Mouse (Mus musculus) limb, embryonic 14.5 days (tissue): ENCODE results near the gene Stum. TPM values are rescaled to one million over a fixed set of nuclear protein-coding genes. Genes with fewer than 3 reads are reported as not detected.

Source experiments
- ATAC-seq: fragments of 200-750 bp; cut with Nextera tagmentation; 2 replicates; pipeline ENCODE4 v1.8.0; 2017; ENCODE audit warnings: low read depth, moderate number of reproducible peaks, moderate TSS enrichment; ENCODE audit not compliant: low FRiP score
- DNase-seq: peaks from one replicate; pipeline ENCODE4 v3.0.0-alpha.2; 2015; ENCODE audit warnings: low spot score
- H3K27ac ChIP-seq: fragments of 300-500 bp; sonication (generic); replicated peaks from 2 replicates; pipeline ENCODE4 v1.5.1; 2014; ENCODE audit warnings: low read depth, mild to moderate bottlenecking, low read length, moderate library complexity, mixed read lengths
- H3K27me3 ChIP-seq: fragments of 300-500 bp; sonication (generic); 2 replicates; pipeline ENCODE4 v1.6.1; 2014; ENCODE audit warnings: low read length, mixed read lengths; ENCODE audit not compliant: control insufficient read depth, insufficient read depth
- H3K36me3 ChIP-seq: fragments of 300-500 bp; sonication (generic); 2 replicates; pipeline ENCODE4 v1.6.1; 2014; ENCODE audit warnings: mild to moderate bottlenecking, low read length, moderate library complexity, mixed read lengths; ENCODE audit not compliant: control insufficient read depth, insufficient read depth
- H3K4me1 ChIP-seq: fragments of 300-500 bp; sonication (generic); 2 replicates; pipeline ENCODE4 v1.6.1; 2014; ENCODE audit warnings: antibody characterized with exemption, low read length, mixed read lengths; ENCODE audit not compliant: control insufficient read depth, insufficient read depth
- H3K4me2 ChIP-seq: fragments of 300-500 bp; sonication (generic); replicated peaks from 2 replicates; pipeline ENCODE4 v1.6.1; 2014; ENCODE audit warnings: low read depth, mild to moderate bottlenecking, low read length, moderate library complexity; ENCODE audit not compliant: severe bottlenecking
- H3K4me3 ChIP-seq: fragments of 300-500 bp; sonication (generic); replicated peaks from 2 replicates; pipeline ENCODE4 v1.5.1; 2014; ENCODE audit warnings: low read length
- H3K9ac ChIP-seq: fragments of 300-500 bp; sonication (generic); 2 replicates; pipeline ENCODE4 v1.6.1; 2014; ENCODE audit warnings: mild to moderate bottlenecking, low read depth, low read length, moderate library complexity; ENCODE audit not compliant: severe bottlenecking
- H3K9me3 ChIP-seq: fragments of 300-500 bp; sonication (generic); 2 replicates; pipeline ENCODE4 v1.6.1; 2016; ENCODE audit warnings: low read length; ENCODE audit not compliant: control insufficient read depth
- POLR2A ChIP-seq: fragments of 200-500 bp; IDR thresholded peaks from 2 replicates; pipeline ENCODE4 v1.8.0; 2012; ENCODE audit warnings: inconsistent platforms, mild to moderate bottlenecking, moderate library complexity, borderline replicate concordance; ENCODE audit not compliant: insufficient read depth, insufficient read length; ENCODE audit errors: extremely low read depth
- WGBS: fragments of 180-500 bp; shearing (Covaris S2); extraction: QIAGEN DNeasy Blood & Tissue Kit; methylation state at CpG from one replicate; pipeline ENCODE4 v1.1.7; 2014; 5-methylcytosine and 5-hydroxymethylcytosine counted together
- polyA plus RNA-seq, 2 experiments: library from polyadenylated mRNA; depleted of rRNA in 1 of 2; stranded (reverse) in 1 of 2; unstranded in 1 of 2; fragments of >200 nt; fragmentation: Nextera tagmentation in 1 of 2; extraction: Ambion mirVana in 1 of 2; gene quantifications; 2 replicates each; pipeline versions ENCODE4 v1.2.1 to v1.2.3; 2012 to 2014

The Stum gene
- polyA plus RNA-seq, 2 experiments = 5.8 to 6.3 TPM

DNA sequence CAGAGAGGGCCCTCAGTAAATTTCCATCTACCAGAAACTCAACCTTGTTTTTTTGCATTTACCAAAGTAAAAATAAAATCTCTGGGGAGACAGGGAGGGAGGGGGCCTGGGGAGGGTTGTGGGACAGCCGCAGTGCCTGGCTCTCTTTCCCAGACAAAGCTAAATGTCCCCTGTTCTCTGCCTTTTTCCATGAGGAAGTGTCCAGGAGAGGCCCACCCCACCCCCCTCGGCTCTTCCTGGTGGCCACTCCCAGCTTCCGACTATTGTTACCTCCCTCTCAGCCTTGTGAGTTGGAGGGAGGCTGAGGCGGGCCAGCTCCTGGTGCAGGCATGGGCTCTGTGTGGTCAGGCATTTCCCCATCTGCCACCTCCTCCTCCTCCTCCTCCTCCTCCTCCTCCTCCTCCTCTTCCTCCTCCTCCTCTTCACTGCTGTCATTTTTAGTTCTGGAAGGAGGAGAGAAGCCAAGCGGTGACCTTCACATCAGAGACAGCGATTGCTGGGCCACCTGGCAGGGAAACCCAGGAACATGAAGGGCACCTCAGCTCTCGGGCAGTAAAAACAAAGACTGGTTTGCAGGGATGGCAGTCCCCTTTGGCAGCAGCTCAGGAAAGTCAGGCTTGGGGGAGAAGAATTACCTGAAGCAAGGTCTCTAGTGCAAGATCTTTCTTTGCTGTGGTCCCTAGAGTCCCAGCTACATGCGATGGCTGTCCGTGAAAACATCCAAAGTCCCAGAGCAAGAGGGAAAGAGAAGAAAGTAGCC lies 77.5 kb downstream of the Stum start:
- DNase-seq (no peak), ATAC-seq (no peak)
- TF ChIP-seq POLR2A = no peak
- Histone ChIP-seq H3K4me3 (no peak overlapping the region), H3K36me3 (no peaks in the 10 kb centered on the region), H3K9me3 (no peaks in the 10 kb centered on the region), H3K27ac (0 out of 2 replicates have a peak overlapping the region, but pooled peaks have one; percentile 30), H3K4me2 (no peak overlapping the region), H3K9ac (no peak overlapping the region), H3K4me1 (peaks cover 68% of the 10 kb centered on the region), H3K27me3 (no peaks in the 10 kb centered on the region)
- WGBS = 77% methylated on average over 9 of the region's 9 CpGs

DNA sequence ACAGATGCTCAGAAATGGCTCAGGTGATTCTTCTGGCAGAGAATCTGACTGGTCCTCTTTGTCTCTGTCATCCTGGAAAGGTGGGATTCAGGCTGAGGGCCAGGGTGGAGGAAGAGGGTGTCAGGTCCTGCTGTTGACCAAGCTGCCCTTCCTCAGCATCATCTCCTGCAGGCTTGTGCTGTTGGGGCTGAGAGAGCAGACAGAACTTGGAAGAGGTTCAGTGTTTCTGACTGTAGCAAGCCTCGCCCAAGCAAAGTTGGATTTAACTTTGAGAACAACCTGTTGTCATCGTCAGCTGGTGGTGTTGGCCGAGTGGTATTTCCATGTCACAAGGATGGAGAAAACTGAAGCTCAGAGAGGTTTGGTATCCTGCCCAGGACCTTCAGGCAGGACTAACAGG lies 78.6 kb downstream of the Stum start:
- Histone ChIP-seq H3K36me3 (no peaks in the 10 kb centered on the region), H3K4me1 (peaks cover 68% of the 10 kb centered on the region), H3K9ac (peak overlapping the region; percentile 2; the same call in 1 of the 2 replicates), H3K27ac (peak overlapping the region; percentile 90), H3K4me3 (no peak overlapping the region), H3K4me2 (no peak overlapping the region), H3K27me3 (no peaks in the 10 kb centered on the region), H3K9me3 (no peaks in the 10 kb centered on the region)
- 93% methylated on average over 3 of the region's 3 CpGs for WGBS
- ATAC-seq = no peak
- TF ChIP-seq POLR2A = no peak
- DNase-seq = no peak

GRCm38 (mm10) chr1:180403694-180404606 lies 79.4 kb downstream of the Stum start:
- H3K9me3 ChIP-seq = no peaks in the 10 kb centered on the region
- H3K27me3 ChIP-seq = no peaks in the 10 kb centered on the region
- H3K4me1 ChIP-seq = peaks cover 65% of the 10 kb centered on the region
- 49% methylated on average over 32 of the region's 32 CpGs for WGBS
- H3K36me3 ChIP-seq = no peaks in the 10 kb centered on the region
- ATAC-seq = peak; percentile 58
- peak; percentile 67 for DNase-seq
- TF ChIP-seq POLR2A = no peak
- no peak overlapping the region for H3K4me3 ChIP-seq
- peak overlapping the region; percentile 2; the same call in 1 of the 2 replicates for H3K9ac ChIP-seq
- H3K27ac ChIP-seq = peak overlapping the region; percentile 90
- peak overlapping the region; percentile 28; the same call in 1 of the 2 replicates for H3K4me2 ChIP-seq

DNA sequence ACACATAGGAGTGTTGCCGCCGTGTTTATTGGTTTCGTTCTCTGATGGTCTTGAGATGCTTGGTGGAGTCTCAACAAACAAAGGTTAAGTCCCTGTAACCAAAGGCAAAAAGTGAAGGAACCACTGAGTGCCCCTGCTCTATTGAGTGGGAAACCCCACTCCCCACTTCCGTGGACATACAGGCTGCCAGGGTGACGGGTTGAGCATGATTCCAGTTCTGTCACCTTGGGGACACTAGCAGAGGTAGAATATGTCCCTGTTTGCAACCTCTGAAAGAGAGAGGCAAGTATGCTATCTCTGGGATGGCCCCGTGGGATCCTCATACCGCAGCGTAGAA lies 80.0 kb downstream of the Stum start:
- H3K9me3 ChIP-seq = no peaks in the 10 kb centered on the region
- H3K4me1 ChIP-seq = peaks cover 60% of the 10 kb centered on the region
- H3K36me3 ChIP-seq = no peaks in the 10 kb centered on the region
- H3K4me3 ChIP-seq = no peak overlapping the region
- H3K27me3 ChIP-seq = no peaks in the 10 kb centered on the region
- ATAC-seq (no peak), DNase-seq (no peak)
- WGBS = 90% methylated on average over 8 of the region's 8 CpGs
- H3K9ac ChIP-seq = no peak overlapping the region
- peak overlapping the region; percentile 90 for H3K27ac ChIP-seq
- peak overlapping the region; percentile 28; the same call in 1 of the 2 replicates for H3K4me2 ChIP-seq
- no peak for TF ChIP-seq POLR2A

DNA sequence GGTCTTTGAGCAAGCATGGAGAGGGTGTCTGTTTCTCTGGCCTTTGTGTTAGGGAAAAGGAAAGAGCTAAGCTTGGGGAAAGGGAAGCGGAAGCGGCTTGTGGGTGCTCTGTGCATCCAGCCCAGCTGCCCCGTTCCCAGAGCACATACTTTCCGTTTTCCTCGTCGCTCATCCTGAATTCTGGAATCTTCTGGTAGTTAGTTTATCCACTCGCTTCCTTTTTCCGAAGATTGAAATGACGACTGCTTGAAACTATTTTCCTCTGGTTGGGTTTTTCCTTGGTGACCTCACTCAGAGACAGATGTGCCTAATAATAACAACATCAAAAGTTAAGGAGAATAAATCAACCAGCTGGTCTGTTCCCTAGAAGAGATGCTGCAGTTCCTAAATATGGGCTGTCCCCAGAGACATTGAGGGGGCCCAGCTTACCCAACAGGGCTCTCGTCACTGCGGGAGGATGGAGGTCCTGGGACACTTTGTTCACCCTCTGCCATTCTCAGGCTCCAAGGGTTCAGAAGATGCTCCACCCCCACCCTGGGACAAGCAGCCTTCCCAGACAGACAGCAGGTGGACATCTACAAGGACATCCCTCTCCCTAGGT lies 80.7 kb downstream of the Stum start:
- H3K4me2 ChIP-seq = no peak overlapping the region
- H3K9me3 ChIP-seq = no peaks in the 10 kb centered on the region
- no peaks in the 10 kb centered on the region for H3K36me3 ChIP-seq
- peak overlapping the region; percentile 90 for H3K27ac ChIP-seq
- H3K27me3 ChIP-seq = no peaks in the 10 kb centered on the region
- WGBS = 76% methylated on average over 11 of the region's 11 CpGs
- no peak overlapping the region for H3K4me3 ChIP-seq
- DNase-seq = no peak
- H3K9ac ChIP-seq = no peak overlapping the region
- no peak for ATAC-seq
- no peak for TF ChIP-seq POLR2A
- peaks cover 53% of the 10 kb centered on the region for H3K4me1 ChIP-seq
